Mouse (Mus musculus): ENCODE data around the gene 1110051M20Rik. TPM values are rescaled to one million over a fixed set of nuclear protein-coding genes. Genes with fewer than 3 reads are reported as not detected.

Gene 1110051M20Rik
- polyA plus RNA-seq, 1 experiment, result 45.5 TPM

GRCm38 (mm10) chr2:91437116-91437815, 7.2 kb downstream of the 1110051M20Rik start:
- Histone ChIP-seq H3K4me3 (no peak overlapping the region), H3K27me3 (ENCODE audit: control insufficient read depth, insufficient read depth, insufficient read length) (no peaks in the 10 kb centered on the region), H3K36me3 (ENCODE audit: control insufficient read depth, insufficient read depth) (no peaks in the 10 kb centered on the region), H3ac (ENCODE audit: control insufficient read depth, insufficient read length) (no peak overlapping the region), H3K79me2 (ENCODE audit: control insufficient read depth, insufficient read depth) (no peaks in the 10 kb centered on the region), H3K4me2 (ENCODE audit: low read depth) (no peak overlapping the region)
- TF ChIP-seq CEBPB (IDR thresholded peaks at IDR 0.05; ENCODE audit: insufficient read depth, poor library complexity, severe bottlenecking) (no peak), POLR2AphosphoS2 (IDR thresholded peaks at IDR 0.05; ENCODE audit: insufficient read length, low read depth) (no peak), TCF12 (IDR thresholded peaks at IDR 0.05; ENCODE audit: insufficient read depth, poor library complexity, severe bottlenecking) (no peak), MYOG (IDR thresholded peaks at IDR 0.05; ENCODE audit: control insufficient read depth in 1 of 3, insufficient read depth in 1 of 3, insufficient read length in 2 of 3, low read depth in 2 of 3) (no peak), MYOD1 (IDR thresholded peaks at IDR 0.05; ENCODE audit: control insufficient read depth in 1 of 3, insufficient read length in 2 of 3, low read depth in 2 of 3) (no peak)

DNA sequence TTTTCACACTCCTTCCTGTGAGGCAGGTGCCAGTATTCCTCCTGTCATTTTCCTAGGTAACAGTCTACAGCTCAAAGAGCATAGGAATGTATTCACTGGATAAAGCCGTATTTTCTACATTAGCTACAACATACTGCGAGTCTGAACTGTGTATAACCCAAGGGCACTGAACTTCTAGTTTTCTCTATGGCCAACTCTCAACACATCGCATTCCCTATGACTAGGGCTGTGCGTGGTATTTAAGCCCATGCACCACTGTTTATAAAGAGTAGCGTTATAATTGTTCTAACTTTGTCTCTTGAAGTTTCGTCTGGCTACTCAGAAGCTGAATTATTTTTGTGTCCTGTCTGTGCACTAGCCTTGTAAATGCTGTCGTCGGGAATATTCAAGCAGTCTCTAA, 7.8 kb downstream of the 1110051M20Rik start:
- TF ChIP-seq CEBPB (IDR thresholded peaks at IDR 0.05; ENCODE audit: insufficient read depth, poor library complexity, severe bottlenecking) (no peak), USF1 (IDR thresholded peaks at IDR 0.05; ENCODE audit: low read depth) (no peak), E2F4 (IDR thresholded peaks at IDR 0.05; ENCODE audit: insufficient read depth) (no peak), MYOG (IDR thresholded peaks at IDR 0.05; ENCODE audit: control insufficient read depth in 1 of 3, insufficient read depth in 1 of 3, insufficient read length in 2 of 3, low read depth in 2 of 3) (no peak), TCF12 (IDR thresholded peaks at IDR 0.05; ENCODE audit: insufficient read depth, poor library complexity, severe bottlenecking) (no peak), SRF (IDR thresholded peaks at IDR 0.05; ENCODE audit: control insufficient read depth, insufficient read length, low read depth) (no peak), POLR2A (IDR thresholded peaks at IDR 0.05; ENCODE audit: insufficient read length, low read depth) (no peak), MYOD1 (IDR thresholded peaks at IDR 0.05; ENCODE audit: control insufficient read depth in 1 of 3, insufficient read length in 2 of 3, low read depth in 2 of 3) (no peak), MAX (IDR thresholded peaks at IDR 0.05; ENCODE audit: low read depth) (no peak), REST (IDR thresholded peaks at IDR 0.05; ENCODE audit: insufficient read depth, insufficient read length) (no peak), TCF3 (IDR thresholded peaks at IDR 0.05; ENCODE audit: insufficient read length, low read depth) (no peak), POLR2AphosphoS2 (IDR thresholded peaks at IDR 0.05; ENCODE audit: insufficient read length, low read depth) (no peak)
- H3K36me3 ChIP-seq (ENCODE audit: control insufficient read depth, insufficient read depth), result no peaks in the 10 kb centered on the region
- H3K4me2 ChIP-seq (ENCODE audit: low read depth), result no peak overlapping the region
- no peaks in the 10 kb centered on the region for H3K27me3 ChIP-seq (ENCODE audit: control insufficient read depth, insufficient read depth, insufficient read length)
- no peaks in the 10 kb centered on the region for H3K79me2 ChIP-seq (ENCODE audit: control insufficient read depth, insufficient read depth)
- H3K4me3 ChIP-seq, result no peak overlapping the region
- H3ac ChIP-seq (ENCODE audit: control insufficient read depth, insufficient read length), result no peak overlapping the region

- H3K36me3 ChIP-seq (ENCODE audit: control insufficient read depth, insufficient read depth), result no peaks in the 10 kb centered on the region
- no peaks in the 10 kb centered on the region for H3K27me3 ChIP-seq (ENCODE audit: control insufficient read depth, insufficient read depth, insufficient read length)
- TF ChIP-seq USF1 (IDR thresholded peaks at IDR 0.05; ENCODE audit: low read depth) (no peak), CEBPB (IDR thresholded peaks at IDR 0.05; ENCODE audit: insufficient read depth, poor library complexity, severe bottlenecking) (no peak), E2F4 (IDR thresholded peaks at IDR 0.05; ENCODE audit: insufficient read depth) (no peak), MYOG (IDR thresholded peaks at IDR 0.05; ENCODE audit: control insufficient read depth in 1 of 3, insufficient read depth in 1 of 3, insufficient read length in 2 of 3, low read depth in 2 of 3) (no peak), SRF (IDR thresholded peaks at IDR 0.05; ENCODE audit: control insufficient read depth, insufficient read length, low read depth) (no peak), POLR2AphosphoS2 (IDR thresholded peaks at IDR 0.05; ENCODE audit: insufficient read length, low read depth) (no peak), MYOD1 (IDR thresholded peaks at IDR 0.05; ENCODE audit: control insufficient read depth in 1 of 3, insufficient read length in 2 of 3, low read depth in 2 of 3) (no peak), TCF12 (IDR thresholded peaks at IDR 0.05; ENCODE audit: insufficient read depth, poor library complexity, severe bottlenecking) (no peak), MAX (IDR thresholded peaks at IDR 0.05; ENCODE audit: low read depth) (no peak)
- no peak overlapping the region for H3K4me3 ChIP-seq
- H3K4me2 ChIP-seq (ENCODE audit: low read depth), result no peak overlapping the region
- no peaks in the 10 kb centered on the region for H3K79me2 ChIP-seq (ENCODE audit: control insufficient read depth, insufficient read depth)
- no peak overlapping the region for H3ac ChIP-seq (ENCODE audit: control insufficient read depth, insufficient read length)
Observed at GRCm38 (mm10) chr2:91430600-91430919, 13.9 kb downstream of the 1110051M20Rik start.

- Histone ChIP-seq H3K4me2 (ENCODE audit: low read depth) (no peak overlapping the region), H3K79me2 (ENCODE audit: control insufficient read depth, insufficient read depth) (no peaks in the 10 kb centered on the region), H3ac (ENCODE audit: control insufficient read depth, insufficient read length) (no peak overlapping the region), H3K27me3 (ENCODE audit: control insufficient read depth, insufficient read depth, insufficient read length) (no peaks in the 10 kb centered on the region), H3K36me3 (ENCODE audit: control insufficient read depth, insufficient read depth) (no peaks in the 10 kb centered on the region), H3K4me3 (no peak overlapping the region)
- TF ChIP-seq REST (IDR thresholded peaks at IDR 0.05; ENCODE audit: insufficient read depth, insufficient read length) (no peak), MYOD1 (IDR thresholded peaks at IDR 0.05; ENCODE audit: control insufficient read depth in 1 of 3, insufficient read length in 2 of 3, low read depth in 2 of 3) (no peak), TCF12 (IDR thresholded peaks at IDR 0.05; ENCODE audit: insufficient read depth, poor library complexity, severe bottlenecking) (no peak), POLR2AphosphoS2 (IDR thresholded peaks at IDR 0.05; ENCODE audit: insufficient read length, low read depth) (no peak), MYOG (IDR thresholded peaks at IDR 0.05; ENCODE audit: control insufficient read depth in 1 of 3, insufficient read depth in 1 of 3, insufficient read length in 2 of 3, low read depth in 2 of 3) (no peak), USF1 (IDR thresholded peaks at IDR 0.05; ENCODE audit: low read depth) (no peak), E2F4 (IDR thresholded peaks at IDR 0.05; ENCODE audit: insufficient read depth) (no peak), SRF (IDR thresholded peaks at IDR 0.05; ENCODE audit: control insufficient read depth, insufficient read length, low read depth) (no peak), CEBPB (IDR thresholded peaks at IDR 0.05; ENCODE audit: insufficient read depth, poor library complexity, severe bottlenecking) (no peak)
Observed at GRCm38 (mm10) chr2:91429915-91430599, 14.4 kb downstream of the 1110051M20Rik start.
